Mouse (Mus musculus): ENCODE measurements around the gene Gm42688.

DNA sequence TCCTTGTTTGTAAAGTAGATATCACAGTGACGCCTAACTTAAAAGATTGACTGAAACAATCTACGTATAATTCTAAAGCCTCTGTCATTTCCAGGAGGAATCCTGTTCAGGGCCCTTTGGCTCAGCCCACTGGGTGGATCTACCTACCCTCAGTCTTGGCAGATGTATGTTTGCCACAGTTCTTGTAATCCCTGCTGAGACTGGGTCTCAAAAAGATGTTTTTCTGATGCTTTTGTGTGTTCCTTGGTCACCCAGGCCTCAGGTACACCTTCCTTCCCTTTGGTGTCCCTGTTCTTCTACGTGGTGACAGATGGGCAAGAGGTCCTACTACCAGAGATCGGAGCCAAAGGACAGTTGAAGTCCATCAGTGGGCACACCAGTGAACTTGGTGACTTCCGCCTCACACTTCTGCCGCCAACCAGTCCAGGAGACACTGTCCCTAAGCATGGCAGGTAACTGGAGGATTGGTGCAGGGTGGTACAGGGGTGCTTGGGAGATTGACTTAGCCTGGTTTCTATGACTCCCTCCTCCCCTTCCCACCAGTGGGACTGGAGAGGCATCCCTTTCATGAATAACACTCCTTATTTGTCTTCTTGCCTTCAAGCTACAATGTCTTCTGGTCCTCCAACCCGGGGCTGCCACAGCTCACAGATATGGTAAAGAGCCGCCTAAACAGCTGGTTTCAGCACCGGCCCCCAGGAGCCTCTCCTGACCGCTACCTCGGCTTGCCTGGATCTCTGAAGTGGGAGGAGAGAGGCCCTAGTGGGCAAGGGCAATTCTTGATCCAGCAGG lies 15.2 kb downstream of the Gm42688 start:
- no peak for TF ChIP-seq POLR2A (IDR thresholded peaks at IDR 0.05; ENCODE audit: borderline replicate concordance, extremely low read depth, insufficient read depth, insufficient read length, poor library complexity, severe bottlenecking)
- no peak for TF ChIP-seq CTCF (IDR thresholded peaks at IDR 0.05; ENCODE audit: borderline replicate concordance, extremely low read depth, insufficient read depth, insufficient read length)

Measured in brain, embryonic 14.5 days (tissue).